Mouse (Mus musculus): ENCODE results near the gene Colgalt1. TPM values are rescaled to one million over a fixed set of nuclear protein-coding genes. Genes with fewer than 3 reads are reported as not detected.
A peak's percentile ranks its signal among the peaks of the same experiment; 100 is the strongest.

Gene Colgalt1
- polyA plus RNA-seq, 1 experiment = 87.0 TPM

GRCm38 (mm10) chr8:71567587-71567986, 43.2 kb upstream of the Colgalt1 start:
- Histone ChIP-seq H3K4me2 (ENCODE audit: low read depth) (no peak overlapping the region), H3ac (ENCODE audit: control insufficient read depth, insufficient read length) (no peak overlapping the region), H3K79me2 (ENCODE audit: control insufficient read depth, insufficient read depth) (no peaks in the 10 kb centered on the region), H3K4me3 (no peak overlapping the region), H3K36me3 (ENCODE audit: control insufficient read depth, insufficient read depth) (no peaks in the 10 kb centered on the region), H3K27me3 (ENCODE audit: control insufficient read depth, insufficient read depth, insufficient read length) (no peaks in the 10 kb centered on the region)
- TF ChIP-seq MAX (IDR thresholded peaks at IDR 0.05; ENCODE audit: low read depth) (no peak), MYOG (IDR thresholded peaks at IDR 0.05; ENCODE audit: control insufficient read depth in 1 of 3, insufficient read depth in 1 of 3, insufficient read length in 2 of 3, low read depth in 2 of 3) (no peak), TCF3 (IDR thresholded peaks at IDR 0.05; ENCODE audit: insufficient read length, low read depth) (no peak), CEBPB (IDR thresholded peaks at IDR 0.05; ENCODE audit: insufficient read depth, poor library complexity, severe bottlenecking) (no peak), SRF (IDR thresholded peaks at IDR 0.05; ENCODE audit: control insufficient read depth, insufficient read length, low read depth) (no peak), E2F4 (IDR thresholded peaks at IDR 0.05; ENCODE audit: insufficient read depth) (no peak), TCF12 (IDR thresholded peaks at IDR 0.05; ENCODE audit: insufficient read depth, poor library complexity, severe bottlenecking) (no peak), REST (IDR thresholded peaks at IDR 0.05; ENCODE audit: insufficient read depth, insufficient read length) (no peak), POLR2AphosphoS2 (IDR thresholded peaks at IDR 0.05; ENCODE audit: insufficient read length, low read depth) (no peak), MYOD1 (IDR thresholded peaks at IDR 0.05; ENCODE audit: control insufficient read depth in 1 of 3, insufficient read length in 2 of 3, low read depth in 2 of 3) (no peak), USF1 (IDR thresholded peaks at IDR 0.05; ENCODE audit: low read depth) (no peak), POLR2A (IDR thresholded peaks at IDR 0.05; ENCODE audit: insufficient read length, low read depth) (no peak)

- H3K27me3 ChIP-seq (ENCODE audit: control insufficient read depth, insufficient read depth, insufficient read length) = no peaks in the 10 kb centered on the region
- H3K4me2 ChIP-seq (ENCODE audit: low read depth) = peak within 1 kb of the TSS; percentile 90
- H3K79me2 ChIP-seq (ENCODE audit: control insufficient read depth, insufficient read depth) = no peaks in the 10 kb centered on the region
- no peaks in the 10 kb centered on the region for H3K36me3 ChIP-seq (ENCODE audit: control insufficient read depth, insufficient read depth)
- peak within 1 kb of the TSS; percentile 35 for H3K4me3 ChIP-seq
- H3ac ChIP-seq (ENCODE audit: control insufficient read depth, insufficient read length) = no peak within 1 kb of the TSS
- TF ChIP-seq POLR2A (IDR thresholded peaks at IDR 0.05; ENCODE audit: insufficient read length, low read depth) = no peak
- TF ChIP-seq MYOG (IDR thresholded peaks at IDR 0.05; ENCODE audit: control insufficient read depth in 1 of 3, insufficient read depth in 1 of 3, insufficient read length in 2 of 3, low read depth in 2 of 3) = peak in 1 of 3 experiments; percentile 24
- TF ChIP-seq REST (IDR thresholded peaks at IDR 0.05; ENCODE audit: insufficient read depth, insufficient read length) = no peak
- TF ChIP-seq E2F4 (IDR thresholded peaks at IDR 0.05; ENCODE audit: insufficient read depth) = no peak
- no peak for TF ChIP-seq SRF (IDR thresholded peaks at IDR 0.05; ENCODE audit: control insufficient read depth, insufficient read length, low read depth)
- no peak for TF ChIP-seq TCF3 (IDR thresholded peaks at IDR 0.05; ENCODE audit: insufficient read length, low read depth)
- no peak for TF ChIP-seq USF1 (IDR thresholded peaks at IDR 0.05; ENCODE audit: low read depth)
- peak in 1 of 3 experiments; percentile 36 for TF ChIP-seq MYOD1 (IDR thresholded peaks at IDR 0.05; ENCODE audit: control insufficient read depth in 1 of 3, insufficient read length in 2 of 3, low read depth in 2 of 3)
- no peak for TF ChIP-seq POLR2AphosphoS2 (IDR thresholded peaks at IDR 0.05; ENCODE audit: insufficient read length, low read depth)
- no peak for TF ChIP-seq TCF12 (IDR thresholded peaks at IDR 0.05; ENCODE audit: insufficient read depth, poor library complexity, severe bottlenecking)
- no peak for TF ChIP-seq MAX (IDR thresholded peaks at IDR 0.05; ENCODE audit: low read depth)
- no peak for TF ChIP-seq CEBPB (IDR thresholded peaks at IDR 0.05; ENCODE audit: insufficient read depth, poor library complexity, severe bottlenecking)
Observed at GRCm38 (mm10) chr8:71568387-71568937, 42.3 kb upstream of the Colgalt1 start, which contains the start of gene Slc27a1. Gene Slc27a1, plus strand, starts transcription at chr8:71568882.

GRCm38 (mm10) chr8:71568941-71569340, 41.9 kb upstream of the Colgalt1 start:
- Histone ChIP-seq H3ac (ENCODE audit: control insufficient read depth, insufficient read length) (no peak overlapping the region), H3K79me2 (ENCODE audit: control insufficient read depth, insufficient read depth) (no peaks in the 10 kb centered on the region), H3K36me3 (ENCODE audit: control insufficient read depth, insufficient read depth) (no peaks in the 10 kb centered on the region), H3K4me2 (ENCODE audit: low read depth) (peak overlapping the region; percentile 18), H3K4me3 (peak overlapping the region; percentile 35), H3K27me3 (ENCODE audit: control insufficient read depth, insufficient read depth, insufficient read length) (no peaks in the 10 kb centered on the region)
- no peak for TF ChIP-seq CEBPB (IDR thresholded peaks at IDR 0.05; ENCODE audit: insufficient read depth, poor library complexity, severe bottlenecking)
- TF ChIP-seq USF1 (IDR thresholded peaks at IDR 0.05; ENCODE audit: low read depth) = no peak
- TF ChIP-seq MYOD1 (IDR thresholded peaks at IDR 0.05; ENCODE audit: control insufficient read depth in 1 of 3, insufficient read length in 2 of 3, low read depth in 2 of 3) = no peak
- no peak for TF ChIP-seq MYOG (IDR thresholded peaks at IDR 0.05; ENCODE audit: control insufficient read depth in 1 of 3, insufficient read depth in 1 of 3, insufficient read length in 2 of 3, low read depth in 2 of 3)
- no peak for TF ChIP-seq MAX (IDR thresholded peaks at IDR 0.05; ENCODE audit: low read depth)
- TF ChIP-seq SRF (IDR thresholded peaks at IDR 0.05; ENCODE audit: control insufficient read depth, insufficient read length, low read depth) = no peak
- TF ChIP-seq TCF12 (IDR thresholded peaks at IDR 0.05; ENCODE audit: insufficient read depth, poor library complexity, severe bottlenecking) = no peak
- TF ChIP-seq E2F4 (IDR thresholded peaks at IDR 0.05; ENCODE audit: insufficient read depth) = no peak
- TF ChIP-seq POLR2A (IDR thresholded peaks at IDR 0.05; ENCODE audit: insufficient read length, low read depth) = no peak
- TF ChIP-seq REST (IDR thresholded peaks at IDR 0.05; ENCODE audit: insufficient read depth, insufficient read length) = no peak
- TF ChIP-seq TCF3 (IDR thresholded peaks at IDR 0.05; ENCODE audit: insufficient read length, low read depth) = no peak
- no peak for TF ChIP-seq POLR2AphosphoS2 (IDR thresholded peaks at IDR 0.05; ENCODE audit: insufficient read length, low read depth)

GRCm38 (mm10) chr8:71569366-71570290, 41.2 kb upstream of the Colgalt1 start:
- no peaks in the 10 kb centered on the region for H3K27me3 ChIP-seq (ENCODE audit: control insufficient read depth, insufficient read depth, insufficient read length)
- H3K36me3 ChIP-seq (ENCODE audit: control insufficient read depth, insufficient read depth) = no peaks in the 10 kb centered on the region
- H3K4me3 ChIP-seq = peak overlapping the region; percentile 35
- no peak for TF ChIP-seq MYOG (IDR thresholded peaks at IDR 0.05; ENCODE audit: control insufficient read depth in 1 of 3, insufficient read depth in 1 of 3, insufficient read length in 2 of 3, low read depth in 2 of 3)
- no peak for TF ChIP-seq POLR2AphosphoS2 (IDR thresholded peaks at IDR 0.05; ENCODE audit: insufficient read length, low read depth)
- TF ChIP-seq POLR2A (IDR thresholded peaks at IDR 0.05; ENCODE audit: insufficient read length, low read depth) = no peak
- TF ChIP-seq TCF3 (IDR thresholded peaks at IDR 0.05; ENCODE audit: insufficient read length, low read depth) = no peak
- no peak for TF ChIP-seq SRF (IDR thresholded peaks at IDR 0.05; ENCODE audit: control insufficient read depth, insufficient read length, low read depth)
- no peak for TF ChIP-seq E2F4 (IDR thresholded peaks at IDR 0.05; ENCODE audit: insufficient read depth)
- no peak for TF ChIP-seq USF1 (IDR thresholded peaks at IDR 0.05; ENCODE audit: low read depth)
- no peak for TF ChIP-seq MYOD1 (IDR thresholded peaks at IDR 0.05; ENCODE audit: control insufficient read depth in 1 of 3, insufficient read length in 2 of 3, low read depth in 2 of 3)
- no peak for TF ChIP-seq CEBPB (IDR thresholded peaks at IDR 0.05; ENCODE audit: insufficient read depth, poor library complexity, severe bottlenecking)
- TF ChIP-seq MAX (IDR thresholded peaks at IDR 0.05; ENCODE audit: low read depth) = no peak
- no peak for TF ChIP-seq TCF12 (IDR thresholded peaks at IDR 0.05; ENCODE audit: insufficient read depth, poor library complexity, severe bottlenecking)
- TF ChIP-seq REST (IDR thresholded peaks at IDR 0.05; ENCODE audit: insufficient read depth, insufficient read length) = no peak
- no peaks in the 10 kb centered on the region for H3K79me2 ChIP-seq (ENCODE audit: control insufficient read depth, insufficient read depth)
- peak overlapping the region; percentile 90 for H3K4me2 ChIP-seq (ENCODE audit: low read depth)
- H3ac ChIP-seq (ENCODE audit: control insufficient read depth, insufficient read length) = peak overlapping the region; percentile 36

Measured in myocyte (in vitro differentiated cells).